Mouse (Mus musculus) limb, embryonic 14.5 days (tissue): ENCODE results near the gene Creld2. TPM values are rescaled to one million over a fixed set of nuclear protein-coding genes. Genes with fewer than 3 reads are reported as not detected.

Experiments
- ATAC-seq: fragments of 200-750 bp; cut with Nextera tagmentation; 2 replicates; pipeline ENCODE4 v1.8.0; 2017; ENCODE audit warnings: low read depth, moderate number of reproducible peaks, moderate TSS enrichment; ENCODE audit not compliant: low FRiP score
- DNase-seq: peaks from one replicate; pipeline ENCODE4 v3.0.0-alpha.2; 2015; ENCODE audit warnings: low spot score
- H3K27ac ChIP-seq: fragments of 300-500 bp; sonication (generic); replicated peaks from 2 replicates; pipeline ENCODE4 v1.5.1; 2014; ENCODE audit warnings: low read depth, mild to moderate bottlenecking, low read length, moderate library complexity, mixed read lengths
- H3K27me3 ChIP-seq: fragments of 300-500 bp; sonication (generic); 2 replicates; pipeline ENCODE4 v1.6.1; 2014; ENCODE audit warnings: low read length, mixed read lengths; ENCODE audit not compliant: control insufficient read depth, insufficient read depth
- H3K36me3 ChIP-seq: fragments of 300-500 bp; sonication (generic); 2 replicates; pipeline ENCODE4 v1.6.1; 2014; ENCODE audit warnings: mild to moderate bottlenecking, low read length, moderate library complexity, mixed read lengths; ENCODE audit not compliant: control insufficient read depth, insufficient read depth
- H3K4me1 ChIP-seq: fragments of 300-500 bp; sonication (generic); 2 replicates; pipeline ENCODE4 v1.6.1; 2014; ENCODE audit warnings: antibody characterized with exemption, low read length, mixed read lengths; ENCODE audit not compliant: control insufficient read depth, insufficient read depth
- H3K4me2 ChIP-seq: fragments of 300-500 bp; sonication (generic); replicated peaks from 2 replicates; pipeline ENCODE4 v1.6.1; 2014; ENCODE audit warnings: low read depth, mild to moderate bottlenecking, low read length, moderate library complexity; ENCODE audit not compliant: severe bottlenecking
- H3K4me3 ChIP-seq: fragments of 300-500 bp; sonication (generic); replicated peaks from 2 replicates; pipeline ENCODE4 v1.5.1; 2014; ENCODE audit warnings: low read length
- H3K9ac ChIP-seq: fragments of 300-500 bp; sonication (generic); 2 replicates; pipeline ENCODE4 v1.6.1; 2014; ENCODE audit warnings: mild to moderate bottlenecking, low read depth, low read length, moderate library complexity; ENCODE audit not compliant: severe bottlenecking
- H3K9me3 ChIP-seq: fragments of 300-500 bp; sonication (generic); 2 replicates; pipeline ENCODE4 v1.6.1; 2016; ENCODE audit warnings: low read length; ENCODE audit not compliant: control insufficient read depth
- POLR2A ChIP-seq: fragments of 200-500 bp; IDR thresholded peaks from 2 replicates; pipeline ENCODE4 v1.8.0; 2012; ENCODE audit warnings: inconsistent platforms, mild to moderate bottlenecking, moderate library complexity, borderline replicate concordance; ENCODE audit not compliant: insufficient read depth, insufficient read length; ENCODE audit errors: extremely low read depth
- WGBS: fragments of 180-500 bp; shearing (Covaris S2); extraction: QIAGEN DNeasy Blood & Tissue Kit; methylation state at CpG from one replicate; pipeline ENCODE4 v1.1.7; 2014; 5-methylcytosine and 5-hydroxymethylcytosine counted together
- polyA plus RNA-seq, 2 experiments: library from polyadenylated mRNA; depleted of rRNA in 1 of 2; stranded (reverse) in 1 of 2; unstranded in 1 of 2; fragments of >200 nt; fragmentation: Nextera tagmentation in 1 of 2; extraction: Ambion mirVana in 1 of 2; gene quantifications; 2 replicates each; pipeline versions ENCODE4 v1.2.1 to v1.2.3; 2012 to 2014

Creld2 gene
- polyA plus RNA-seq, 2 experiments: 79.1 to 85.9 TPM

- 0 out of 2 replicates have a peak, but pooled peaks have one; percentile 6 for TF ChIP-seq POLR2A
- Histone ChIP-seq H3K9ac (peak overlapping the region; percentile 56), H3K36me3 (no peaks in the 10 kb centered on the region), H3K4me2 (peak overlapping the region; percentile 74), H3K27me3 (no peaks in the 10 kb centered on the region), H3K4me1 (peaks cover 29% of the 10 kb centered on the region), H3K27ac (no peak overlapping the region), H3K9me3 (no peaks in the 10 kb centered on the region), H3K4me3 (peak overlapping the region; percentile 38)
- 2% methylated on average over 27 of the region's 39 CpGs for WGBS
- DNase-seq: peak; percentile 26
- no peak for ATAC-seq
Measured at GRCm38 (mm10) chr15:88837199-88837932, 17.9 kb downstream of the Creld2 start.

DNA sequence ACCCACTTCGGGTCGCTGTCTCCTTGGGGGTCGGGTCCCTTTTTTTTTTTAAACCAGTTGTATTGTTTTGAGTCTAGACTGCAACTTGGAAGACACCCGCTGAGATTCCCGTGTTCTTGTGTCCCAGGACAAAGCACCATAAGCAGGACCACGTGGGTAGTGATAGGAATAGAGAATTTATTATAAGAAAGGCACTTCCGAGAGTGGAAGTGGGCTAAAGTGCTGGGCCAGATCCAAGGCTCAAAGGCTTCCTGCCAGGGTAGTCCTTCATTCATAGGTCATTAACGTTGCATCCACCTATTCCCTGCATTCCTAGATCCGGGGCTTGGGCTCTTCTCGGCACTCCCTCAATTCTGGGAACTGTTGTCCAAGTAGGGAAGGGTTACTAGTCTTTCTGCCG lies 18.5 kb downstream of the Creld2 start:
- Histone ChIP-seq H3K9me3 (no peaks in the 10 kb centered on the region), H3K36me3 (no peaks in the 10 kb centered on the region), H3K27ac (no peak overlapping the region), H3K4me3 (peak overlapping the region; percentile 38), H3K4me2 (peak overlapping the region; percentile 74), H3K4me1 (peaks cover 29% of the 10 kb centered on the region), H3K27me3 (no peaks in the 10 kb centered on the region), H3K9ac (peak overlapping the region; percentile 56)
- no peak for TF ChIP-seq POLR2A
- no peak for ATAC-seq
- DNase-seq: peak; percentile 37
- WGBS: 3% methylated on average over 11 of the region's 11 CpGs

DNA sequence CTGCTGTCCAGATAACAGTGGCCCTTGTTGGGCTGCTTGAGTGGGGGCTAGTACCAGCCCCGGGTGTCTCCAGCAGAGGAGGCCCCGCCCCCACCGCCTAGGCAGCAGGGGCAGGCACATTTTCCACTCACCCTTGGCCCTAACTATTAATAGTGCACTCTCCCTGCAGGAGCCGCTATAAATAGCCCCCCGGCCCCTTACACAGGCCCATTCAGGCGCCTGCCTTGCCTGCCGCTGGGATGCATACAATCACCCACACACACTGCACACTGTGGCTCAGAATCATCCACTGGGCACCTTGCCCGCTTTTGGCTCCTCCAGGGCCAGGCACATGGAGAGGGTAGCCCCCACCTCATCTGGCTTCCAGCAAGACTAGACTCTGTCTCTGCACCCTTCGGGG lies 19.8 kb downstream of the Creld2 start:
- no peaks in the 10 kb centered on the region for H3K27me3 ChIP-seq
- peaks cover 32% of the 10 kb centered on the region for H3K4me1 ChIP-seq
- peak overlapping the region; percentile 79 for H3K27ac ChIP-seq
- 0 out of 2 replicates have a peak overlapping the region, but pooled peaks have one; percentile 15 for H3K4me2 ChIP-seq
- no peak for TF ChIP-seq POLR2A
- no peaks in the 10 kb centered on the region for H3K9me3 ChIP-seq
- no peaks in the 10 kb centered on the region for H3K36me3 ChIP-seq
- DNase-seq: peak; percentile 70
- 25% methylated on average over 9 of the region's 9 CpGs for WGBS
- H3K9ac ChIP-seq: peak overlapping the region; percentile 28; the same call in 1 of the 2 replicates
- ATAC-seq: peak; percentile 70
- no peak overlapping the region for H3K4me3 ChIP-seq

DNA sequence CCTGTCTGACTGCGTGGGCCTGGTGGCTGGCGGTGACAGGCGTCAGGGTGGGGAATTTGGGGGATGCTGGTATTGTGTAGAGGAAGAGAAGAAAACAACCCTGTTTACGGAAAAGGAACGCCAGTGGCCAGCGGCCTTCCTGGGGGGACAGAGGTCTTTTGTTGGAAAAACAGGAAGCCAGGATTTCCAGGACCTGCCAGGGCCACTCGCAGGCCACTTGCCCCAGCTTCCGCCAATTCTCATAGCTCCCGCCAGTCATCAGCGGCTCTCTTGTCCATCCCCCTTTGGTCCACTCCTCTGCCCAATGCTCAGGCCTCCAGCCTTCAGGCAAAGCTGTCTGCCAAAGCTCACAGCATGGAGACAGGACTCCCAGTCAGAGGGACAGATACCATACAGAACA lies 20.7 kb downstream of the Creld2 start:
- Histone ChIP-seq H3K4me3 (no peak overlapping the region), H3K4me2 (no peak overlapping the region), H3K36me3 (no peaks in the 10 kb centered on the region), H3K27me3 (no peaks in the 10 kb centered on the region), H3K9ac (no peak overlapping the region), H3K9me3 (no peaks in the 10 kb centered on the region), H3K27ac (peak overlapping the region; percentile 79), H3K4me1 (peaks cover 32% of the 10 kb centered on the region)
- TF ChIP-seq POLR2A: no peak
- DNase-seq (no peak), ATAC-seq (no peak)
- 70% methylated on average over 10 of the region's 10 CpGs for WGBS

DNA sequence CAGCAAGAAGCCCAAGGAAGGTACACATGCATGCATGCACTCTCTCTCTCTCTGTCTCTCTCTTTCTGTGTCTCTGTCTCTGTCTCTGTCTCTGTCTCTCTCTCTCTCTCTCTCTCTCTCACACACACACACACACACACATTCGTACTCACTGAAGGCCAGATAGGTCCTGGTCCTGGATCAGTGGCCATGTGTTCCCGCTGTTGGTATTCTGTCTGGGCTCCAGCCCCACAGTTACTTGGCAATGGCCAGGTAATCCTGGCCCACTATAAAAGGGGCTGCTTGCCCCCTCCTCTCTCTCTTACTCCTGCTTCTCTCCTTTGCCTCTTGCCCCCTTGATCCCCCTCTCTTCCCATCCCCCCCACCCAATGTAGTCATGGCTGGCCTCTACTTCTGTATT lies 21.7 kb downstream of the Creld2 start:
- no peak overlapping the region for H3K4me3 ChIP-seq
- H3K4me2 ChIP-seq: no peak overlapping the region
- H3K9ac ChIP-seq: no peak overlapping the region
- no peak for ATAC-seq
- no peak for DNase-seq
- H3K4me1 ChIP-seq: peaks cover 32% of the 10 kb centered on the region
- WGBS: 77% methylated on average over 2 of the region's 2 CpGs
- H3K27me3 ChIP-seq: no peaks in the 10 kb centered on the region
- no peak for TF ChIP-seq POLR2A
- H3K9me3 ChIP-seq: no peaks in the 10 kb centered on the region
- H3K36me3 ChIP-seq: no peaks in the 10 kb centered on the region
- H3K27ac ChIP-seq: no peak overlapping the region
